Mouse (Mus musculus): ENCODE measurements at regions not wholly inside any gene's neighbourhood (a gene's known extent, or its start where the extent isn't known, plus 50 kb on each side); places are given as distances from the start of the nearest gene placed in this dataset.

GRCm38 (mm10) chr8:35915878-35916518 lies 150.4 kb downstream of the Gm19410 start:
- ATAC-seq (replicated peaks) = no peak
- Histone ChIP-seq H3K4me3 (no peak overlapping the region), H3K4me2 (replicated peaks) (no peak overlapping the region), H3K27ac (replicated peaks) (no peak overlapping the region), H3K9me3 (no peaks in the 10 kb centered on the region), H3K9ac (replicated peaks) (no peak overlapping the region), H3K27me3 (no peaks in the 10 kb centered on the region), H3K4me1 (no peaks in the 10 kb centered on the region), H3K36me3 (no peaks in the 10 kb centered on the region)
- WGBS = 95% methylated on average over 10 of the region's 10 CpGs

GRCm38 (mm10) chr8:35917573-35917972 lies 152.0 kb downstream of the Gm19410 start:
- no peak overlapping the region for H3K27ac ChIP-seq (replicated peaks)
- H3K36me3 ChIP-seq = no peaks in the 10 kb centered on the region
- H3K9me3 ChIP-seq = no peaks in the 10 kb centered on the region
- no peak overlapping the region for H3K9ac ChIP-seq (replicated peaks)
- no peaks in the 10 kb centered on the region for H3K4me1 ChIP-seq
- ATAC-seq (replicated peaks) = no peak
- no peaks in the 10 kb centered on the region for H3K27me3 ChIP-seq
- 85% methylated on average over 3 of the region's 3 CpGs for WGBS
- no peak overlapping the region for H3K4me3 ChIP-seq
- H3K4me2 ChIP-seq (replicated peaks) = no peak overlapping the region

DNA sequence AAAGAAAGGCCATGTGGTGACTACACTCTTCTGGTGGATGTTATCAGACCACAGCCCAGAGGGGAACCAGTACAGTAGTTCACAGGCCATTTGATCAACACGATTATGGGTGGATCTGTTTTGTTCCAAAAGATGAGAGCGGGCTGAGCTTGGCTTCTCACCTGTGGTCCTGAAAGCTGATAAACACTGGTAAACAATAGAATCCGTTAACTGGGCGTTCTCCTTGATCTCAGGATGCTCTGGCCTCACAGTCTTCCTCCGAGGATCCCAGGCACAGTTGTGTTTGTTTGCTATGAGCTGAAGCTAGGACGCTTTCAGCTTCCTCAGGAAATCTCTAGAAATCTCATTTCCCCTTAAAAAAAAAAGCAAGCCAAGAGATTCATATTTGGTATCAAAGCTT lies 153.9 kb downstream of the Gm19410 start:
- Histone ChIP-seq H3K4me2 (replicated peaks) (no peak overlapping the region), H3K9ac (replicated peaks) (no peak overlapping the region), H3K36me3 (no peaks in the 10 kb centered on the region), H3K9me3 (no peaks in the 10 kb centered on the region), H3K27ac (replicated peaks) (no peak overlapping the region), H3K27me3 (no peaks in the 10 kb centered on the region), H3K4me3 (no peak overlapping the region), H3K4me1 (no peaks in the 10 kb centered on the region)
- WGBS = 84% methylated on average over 6 of the region's 6 CpGs
- no peak for ATAC-seq (replicated peaks)

DNA sequence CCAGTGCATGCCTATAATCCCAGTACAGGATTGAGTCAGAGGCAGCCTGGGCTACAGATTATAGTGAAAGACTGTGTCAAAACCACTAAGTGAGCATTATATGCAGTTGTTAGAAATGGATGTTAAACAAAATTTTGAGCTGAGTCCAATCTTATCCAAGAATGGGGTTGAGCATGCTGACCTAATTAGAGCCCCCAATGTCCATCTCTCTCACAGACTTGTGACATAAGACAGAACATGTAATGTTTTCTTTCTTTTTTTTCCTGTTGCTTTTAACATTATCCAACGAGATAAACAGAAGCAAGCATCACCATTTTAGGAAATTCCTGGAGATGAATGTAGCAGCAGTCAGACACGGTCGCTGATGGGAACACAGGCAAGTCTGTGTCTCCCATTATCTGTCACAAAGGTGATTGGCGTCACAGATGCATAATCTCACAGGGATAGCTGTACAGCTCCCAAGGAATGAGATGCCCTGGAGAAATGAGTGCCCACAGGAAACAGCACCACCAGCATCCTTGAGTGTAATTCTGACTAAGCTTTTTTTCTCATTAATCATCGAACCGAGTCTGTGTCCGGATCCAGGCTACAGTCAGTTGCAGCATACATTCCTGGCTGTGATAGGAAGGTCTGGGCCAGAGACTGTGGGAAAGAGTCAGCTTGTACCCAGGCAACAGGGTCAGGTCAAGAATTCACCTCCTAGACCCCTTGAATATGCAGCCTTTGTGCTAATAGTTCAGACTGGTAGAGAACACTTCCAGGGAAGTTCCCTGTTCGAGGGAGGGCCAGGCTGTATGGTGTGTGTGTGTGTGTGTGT lies 154.5 kb downstream of the Gm19410 start:
- no peaks in the 10 kb centered on the region for H3K9me3 ChIP-seq
- no peaks in the 10 kb centered on the region for H3K27me3 ChIP-seq
- no peaks in the 10 kb centered on the region for H3K4me1 ChIP-seq
- no peak overlapping the region for H3K9ac ChIP-seq (replicated peaks)
- H3K36me3 ChIP-seq = no peaks in the 10 kb centered on the region
- 71% methylated on average over 8 of the region's 8 CpGs for WGBS
- no peak for ATAC-seq (replicated peaks)
- H3K4me3 ChIP-seq = no peak overlapping the region
- no peak overlapping the region for H3K27ac ChIP-seq (replicated peaks)
- no peak overlapping the region for H3K4me2 ChIP-seq (replicated peaks)

- H3K9me3 ChIP-seq = no peaks in the 10 kb centered on the region
- ATAC-seq (replicated peaks) = no peak
- WGBS = 91% methylated on average over 1 of the region's 1 CpGs
These were observed 158.4 kb downstream of the Gm19410 start for GRCm38 (mm10) chr8:35924026-35924425.

DNA sequence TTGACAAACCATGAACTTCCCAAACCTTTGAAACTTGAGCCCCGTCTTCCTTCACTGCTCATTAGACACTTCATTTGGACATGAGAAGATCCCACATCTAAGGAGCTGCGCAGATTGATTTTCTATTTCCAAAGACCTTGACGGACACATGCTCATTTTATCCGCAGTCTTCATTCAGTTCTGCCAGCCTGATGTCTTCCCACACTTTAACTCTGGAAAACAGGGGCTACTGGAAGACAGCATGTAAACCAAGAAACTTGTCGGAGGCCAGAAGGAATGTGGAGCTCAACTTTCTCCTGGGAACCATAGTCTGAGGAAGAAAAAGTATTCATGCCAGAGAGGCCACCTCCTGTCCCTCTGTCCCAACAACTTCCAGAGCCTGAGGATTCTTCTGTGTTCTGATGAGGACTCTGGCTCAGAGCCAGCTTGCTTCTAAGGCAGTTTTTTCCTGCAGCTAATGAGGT lies 161.8 kb downstream of the Gm19410 start:
- Histone ChIP-seq H3K9ac (replicated peaks) (no peak overlapping the region), H3K27ac (replicated peaks) (no peak overlapping the region), H3K36me3 (no peaks in the 10 kb centered on the region), H3K4me1 (0 out of 2 replicates have a peak, but pooled peaks cover 2% of the 10 kb centered on the region), H3K9me3 (no peaks in the 10 kb centered on the region), H3K4me2 (replicated peaks) (no peak overlapping the region), H3K27me3 (no peaks in the 10 kb centered on the region), H3K4me3 (no peak overlapping the region)
- ATAC-seq (replicated peaks) = no peak
- WGBS = 79% methylated on average over 5 of the region's 5 CpGs

More at GRCm38 (mm10) chr8:35924026-35924425, 158.4 kb downstream of the Gm19410 start:
- Histone ChIP-seq H3K4me1 (0 out of 2 replicates have a peak, but pooled peaks cover 2% of the 10 kb centered on the region), H3K27ac (replicated peaks) (no peak overlapping the region), H3K4me3 (no peak overlapping the region), H3K36me3 (no peaks in the 10 kb centered on the region), H3K9ac (replicated peaks) (no peak overlapping the region), H3K27me3 (no peaks in the 10 kb centered on the region), H3K4me2 (replicated peaks) (no peak overlapping the region)

GRCm38 (mm10) chr8:35930291-35930690 lies 164.7 kb downstream of the Gm19410 start:
- H3K4me2 ChIP-seq (replicated peaks) = no peak overlapping the region
- WGBS = 61% methylated on average over 4 of the region's 4 CpGs
- no peak for ATAC-seq (replicated peaks)
- H3K9me3 ChIP-seq = no peaks in the 10 kb centered on the region
- no peaks in the 10 kb centered on the region for H3K27me3 ChIP-seq
- no peak overlapping the region for H3K9ac ChIP-seq (replicated peaks)
- H3K4me3 ChIP-seq = no peak overlapping the region
- H3K36me3 ChIP-seq = no peaks in the 10 kb centered on the region
- H3K27ac ChIP-seq (replicated peaks) = no peak overlapping the region
- peaks cover 25% of the 10 kb centered on the region for H3K4me1 ChIP-seq

DNA sequence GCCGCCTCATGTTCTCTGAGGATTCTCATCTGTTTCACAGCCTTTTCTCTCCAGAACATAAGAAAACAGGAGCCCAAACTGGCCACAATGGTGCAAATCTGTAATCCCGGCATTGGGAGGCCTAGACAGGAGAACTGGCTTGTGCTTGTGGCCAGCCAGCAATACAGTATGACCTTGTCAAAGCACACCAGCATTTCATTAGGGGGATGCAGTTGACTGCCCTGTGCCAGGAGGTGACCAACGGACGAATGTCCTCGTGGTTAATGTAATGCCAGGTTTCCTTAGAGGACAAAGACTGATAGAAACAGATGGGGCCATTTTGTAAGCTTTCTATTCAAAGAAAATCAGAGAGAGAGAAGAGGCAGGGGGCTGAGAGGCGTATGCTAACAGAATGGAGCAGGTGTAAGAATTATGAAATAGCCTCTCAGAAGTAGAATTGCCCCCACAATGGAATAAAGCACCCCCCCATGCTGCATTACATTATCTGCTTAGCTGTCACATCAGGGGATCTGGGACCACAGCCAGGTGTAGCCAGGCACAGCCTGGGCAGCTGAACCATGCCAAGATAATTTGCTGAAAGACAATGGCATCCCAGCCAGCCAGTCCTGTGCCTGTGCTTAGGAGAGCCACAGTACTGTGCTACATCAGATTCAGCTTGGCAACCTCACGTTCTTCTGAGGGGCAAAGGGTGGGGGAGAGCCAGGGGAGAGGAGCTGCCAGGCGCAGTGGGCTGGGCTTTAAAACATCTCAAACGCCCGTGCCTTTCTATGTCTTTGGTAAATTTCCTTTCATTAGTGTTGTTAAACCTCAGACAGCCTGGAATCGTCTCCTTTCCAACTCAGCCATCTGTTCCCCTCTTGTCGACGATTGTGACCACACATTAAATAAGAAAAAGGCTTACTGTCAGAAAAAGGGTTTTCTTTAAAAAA lies 167.9 kb downstream of the Gm19410 start:
- Histone ChIP-seq H3K4me2 (replicated peaks) (0 out of 2 replicates have a peak overlapping the region, but pooled peaks have one; percentile 7), H3K27ac (replicated peaks) (peak overlapping the region; percentile 93), H3K36me3 (no peaks in the 10 kb centered on the region), H3K9ac (replicated peaks) (no peak overlapping the region), H3K27me3 (no peaks in the 10 kb centered on the region), H3K4me1 (peaks cover 23% of the 10 kb centered on the region), H3K4me3 (no peak overlapping the region), H3K9me3 (no peaks in the 10 kb centered on the region)
- peak; percentile 98 for ATAC-seq (replicated peaks)
- 12% methylated on average over 13 of the region's 13 CpGs for WGBS

- Histone ChIP-seq H3K36me3 (no peaks in the 10 kb centered on the region), H3K4me3 (no peak overlapping the region), H3K9me3 (no peaks in the 10 kb centered on the region), H3K9ac (replicated peaks) (no peak overlapping the region), H3K27me3 (no peaks in the 10 kb centered on the region), H3K27ac (replicated peaks) (peak overlapping the region; percentile 93), H3K4me2 (replicated peaks) (0 out of 2 replicates have a peak overlapping the region, but pooled peaks have one; percentile 7), H3K4me1 (peaks cover 23% of the 10 kb centered on the region)
- WGBS = 25% methylated on average over 7 of the region's 7 CpGs
- peak; percentile 39; the same call in 1 of the 2 replicates for ATAC-seq (replicated peaks)
These were observed 168.6 kb downstream of the Gm19410 start for GRCm38 (mm10) chr8:35934115-35934607.

- H3K4me3 ChIP-seq = no peak overlapping the region
- H3K4me1 ChIP-seq = peaks cover 23% of the 10 kb centered on the region
- no peak overlapping the region for H3K9ac ChIP-seq (replicated peaks)
- 49% methylated on average over 1 of the region's 1 CpGs for WGBS
- no peak for ATAC-seq (replicated peaks)
- no peaks in the 10 kb centered on the region for H3K9me3 ChIP-seq
- no peaks in the 10 kb centered on the region for H3K27me3 ChIP-seq
- no peak overlapping the region for H3K4me2 ChIP-seq (replicated peaks)
- no peaks in the 10 kb centered on the region for H3K36me3 ChIP-seq
- peak overlapping the region; percentile 93 for H3K27ac ChIP-seq (replicated peaks)
These were observed 169.4 kb downstream of the Gm19410 start for GRCm38 (mm10) chr8:35935034-35935433.

DNA sequence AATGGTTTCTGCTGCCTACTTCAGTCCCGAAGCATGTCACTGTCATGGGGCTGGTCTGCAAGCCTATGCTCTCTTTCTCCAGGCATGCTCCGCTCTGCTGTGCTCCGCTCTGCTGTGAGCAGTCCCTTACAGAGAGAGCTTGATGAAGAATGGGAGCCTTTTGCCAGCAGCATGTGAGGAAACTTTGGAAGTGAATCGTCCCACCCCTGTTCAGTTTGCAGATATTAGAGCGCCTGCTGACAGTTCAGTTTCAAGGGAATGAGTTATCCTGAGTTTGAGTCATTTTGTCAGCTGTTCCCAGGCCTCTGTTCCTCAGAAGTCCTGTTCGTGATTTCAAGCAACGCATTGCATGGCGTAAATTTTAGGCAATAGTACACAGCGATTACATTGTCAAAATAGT lies 173.6 kb downstream of the Gm19410 start:
- Histone ChIP-seq H3K4me2 (replicated peaks) (no peak overlapping the region), H3K27ac (replicated peaks) (no peak overlapping the region), H3K4me1 (peaks cover 5% of the 10 kb centered on the region), H3K9me3 (no peaks in the 10 kb centered on the region), H3K4me3 (no peak overlapping the region), H3K36me3 (no peaks in the 10 kb centered on the region), H3K9ac (replicated peaks) (no peak overlapping the region), H3K27me3 (no peaks in the 10 kb centered on the region)
- WGBS = 88% methylated on average over 9 of the region's 9 CpGs
- no peak for ATAC-seq (replicated peaks)
